Mouse (Mus musculus) small intestine, adult 2 months (tissue): ENCODE measurements around the gene Lrrc1.

Experiments used
- CTCF ChIP-seq: fragments of 200-500 bp; IDR thresholded peaks from 2 replicates; pipeline ENCODE4 v1.5.1; 2012; ENCODE audit warnings: low read depth, mild to moderate bottlenecking, control low read depth, inconsistent platforms, low read length, moderate library complexity, mixed read lengths; ENCODE audit not compliant: insufficient replicate concordance, insufficient read length; ENCODE audit errors: extremely low read depth
- POLR2A ChIP-seq: fragments of 200-500 bp; IDR thresholded peaks from 2 replicates; pipeline ENCODE4 v1.6.1; 2012; ENCODE audit warnings: low read depth, mild to moderate bottlenecking, control low read depth, inconsistent platforms, low read length, moderate library complexity

GRCm38 (mm10) chr9:77535021-77535744 lies 9.5 kb downstream of the Lrrc1 start:
- TF ChIP-seq CTCF (no peak), POLR2A (no peak)
